Mouse (Mus musculus) lung, embryonic 16.5 days (tissue): ENCODE measurements around the gene Tlr12. TPM values are rescaled to one million over a fixed set of nuclear protein-coding genes. Genes with fewer than 3 reads are reported as not detected.
"Not testable (repeated sequence)": the region's sequence is repeated elsewhere in the genome, so short reads cannot be mapped to it uniquely, and the experiment has no call there.

Experiments used
- ATAC-seq: fragments of 200-750 bp; cut with Nextera tagmentation; 2 replicates; pipeline ENCODE4 v1.8.0; 2017; ENCODE audit warnings: low read depth, mild to moderate bottlenecking, moderate library complexity
- H3K27ac ChIP-seq: fragments of 300-500 bp; sonication (generic); 2 replicates; pipeline ENCODE4 v1.5.1; 2014; ENCODE audit warnings: mild to moderate bottlenecking, control low read depth, low read length
- H3K27me3 ChIP-seq: fragments of 300-500 bp; sonication (generic); 2 replicates; pipeline ENCODE4 v1.6.1; 2014; ENCODE audit warnings: low read depth, low read length, mixed read lengths; ENCODE audit not compliant: control insufficient read depth, insufficient read depth
- H3K36me3 ChIP-seq: fragments of 300-500 bp; sonication (generic); 2 replicates; pipeline ENCODE4 v1.6.1; 2014; ENCODE audit warnings: low read length; ENCODE audit not compliant: control insufficient read depth, insufficient read depth
- H3K4me1 ChIP-seq: fragments of 300-500 bp; sonication (generic); replicated peaks from 2 replicates; pipeline ENCODE4 v1.6.1; 2014; ENCODE audit warnings: low read length, mixed read lengths; ENCODE audit not compliant: control insufficient read depth, insufficient read depth
- H3K4me2 ChIP-seq: fragments of 300-500 bp; sonication (generic); 2 replicates; pipeline ENCODE4 v1.6.1; 2014; ENCODE audit warnings: low read depth, low read length, control low read depth
- H3K4me3 ChIP-seq: fragments of 300-500 bp; sonication (generic); 2 replicates; pipeline ENCODE4 v1.5.1; 2014; ENCODE audit warnings: mild to moderate bottlenecking, low read length, control low read depth
- H3K9ac ChIP-seq: fragments of 300-500 bp; sonication (generic); 2 replicates; pipeline ENCODE4 v1.6.1; 2014; ENCODE audit warnings: low read length, control low read depth
- H3K9me3 ChIP-seq: fragments of 300-500 bp; sonication (generic); 2 replicates; pipeline ENCODE4 v1.6.1; 2016; ENCODE audit warnings: low read length; ENCODE audit not compliant: control insufficient read depth
- WGBS: fragments of 180-500 bp; shearing (Covaris S2); extraction: QIAGEN DNeasy Blood & Tissue Kit; methylation state at CpG from one replicate; pipeline ENCODE4 v1.1.7; 2014; 5-methylcytosine and 5-hydroxymethylcytosine counted together
- polyA plus RNA-seq: library from polyadenylated mRNA; unstranded; fragments of >200 nt; fragmentation: Nextera tagmentation; extraction: Ambion mirVana; gene quantifications from 2 replicates; pipeline ENCODE4 v1.2.1, GENCODE M21; 2015

Gene Tlr12
- polyA plus RNA-seq, result 1.6 and 1.8 TPM in 2 replicates

DNA sequence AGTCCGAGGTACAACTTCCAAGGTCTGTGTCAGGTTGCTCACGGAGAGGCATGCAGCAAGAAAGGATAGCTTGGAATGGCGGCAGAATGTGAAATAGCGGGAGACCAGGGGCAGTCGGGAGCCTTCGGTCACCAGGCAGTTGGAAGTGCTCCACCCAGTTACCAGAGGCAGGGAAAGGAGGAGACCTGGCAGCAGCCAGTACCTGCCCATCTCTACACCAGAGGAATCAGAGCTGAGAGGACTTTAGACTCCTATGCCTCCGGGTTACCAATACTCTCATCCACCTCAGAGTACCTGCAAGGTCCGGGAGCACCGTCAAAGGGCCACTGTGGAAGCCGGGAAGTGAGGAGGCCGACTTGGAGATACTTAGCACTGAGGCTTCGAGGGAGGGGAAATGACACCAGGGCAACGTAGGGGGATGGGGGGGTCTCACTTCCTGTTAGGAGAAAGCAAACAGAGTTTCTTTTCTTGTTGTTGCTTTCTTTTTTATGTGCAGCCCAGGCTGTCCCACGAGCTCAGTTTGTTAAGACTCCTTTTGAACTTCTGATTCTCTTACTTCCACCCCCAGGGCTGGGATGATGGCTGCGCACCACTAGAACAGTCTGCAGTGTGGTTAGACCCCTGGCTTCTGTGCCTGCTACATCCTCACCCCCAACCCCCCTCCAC, at the start of gene Tlr12:
TSS of gene Tlr12 (minus strand) at position 374 of the 666 bp plus-strand sequence.
- no peak within 1 kb of the TSS for H3K4me3 ChIP-seq
- 42% methylated on average over 15 of the region's 15 CpGs for WGBS
- no peaks in the 10 kb centered on the region for H3K27me3 ChIP-seq
- H3K36me3 ChIP-seq, result no peaks in the 10 kb centered on the region
- ATAC-seq, result peak; percentile 12; the same call in 1 of the 2 replicates
- H3K4me1 ChIP-seq, result peaks cover 18% of the 10 kb centered on the region
- H3K27ac ChIP-seq, result peak within 1 kb of the TSS; percentile 27; the same call in 1 of the 2 replicates
- H3K9ac ChIP-seq, result 0 out of 2 replicates have a peak within 1 kb of the TSS, but pooled peaks have one; percentile 36
- H3K4me2 ChIP-seq, result peak within 1 kb of the TSS; percentile 22
- no peaks in the 10 kb centered on the region for H3K9me3 ChIP-seq

- not testable (repeated sequence) for H3K4me1 ChIP-seq, H3K27me3 ChIP-seq, H3K9ac ChIP-seq, H3K9me3 ChIP-seq, H3K4me3 ChIP-seq, H3K36me3 ChIP-seq, H3K4me2 ChIP-seq
- 43% methylated on average over 4 of the region's 4 CpGs for WGBS
- peak; percentile 40; the same call in 1 of the 2 replicates for ATAC-seq
- H3K27ac ChIP-seq, result 0 out of 2 replicates have a peak overlapping the region, but pooled peaks have one; percentile 16
These were observed 48.8 kb upstream of the Tlr12 start for GRCm38 (mm10) chr4:128667195-128667594.

DNA sequence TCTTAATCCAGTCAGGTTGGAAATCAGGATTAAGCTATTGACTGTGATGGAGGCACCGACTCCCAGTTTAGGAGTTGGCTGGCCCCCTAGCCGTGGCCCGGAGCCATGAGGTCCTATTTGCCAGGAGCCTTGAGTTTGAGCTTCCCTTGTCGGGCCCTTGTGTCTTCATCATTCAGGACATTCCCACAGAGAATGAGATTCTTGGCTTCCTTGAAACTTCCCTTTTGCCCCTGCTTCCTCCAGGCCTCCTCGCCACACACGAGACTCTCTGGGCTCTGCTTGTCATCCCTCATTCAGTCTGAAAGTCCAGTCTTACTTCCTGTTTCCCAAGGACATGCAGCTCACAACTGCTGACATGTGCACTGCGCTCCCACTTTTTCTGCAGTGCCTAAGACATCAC, 47.9 kb upstream of the Tlr12 start:
- H3K36me3 ChIP-seq, H3K27me3 ChIP-seq, H3K4me1 ChIP-seq, H3K9ac ChIP-seq, H3K4me2 ChIP-seq, H3K9me3 ChIP-seq, H3K4me3 ChIP-seq: not testable (repeated sequence)
- peak overlapping the region; percentile 49 for H3K27ac ChIP-seq
- WGBS, result 41% methylated on average over 7 of the region's 7 CpGs
- peak; percentile 48 for ATAC-seq

GRCm38 (mm10) chr4:128664002-128664401, 45.6 kb upstream of the Tlr12 start:
- no peak overlapping the region for H3K4me3 ChIP-seq
- no peak overlapping the region for H3K4me2 ChIP-seq
- no peaks in the 10 kb centered on the region for H3K36me3 ChIP-seq
- H3K27me3 ChIP-seq, result no peaks in the 10 kb centered on the region
- no peak overlapping the region for H3K9ac ChIP-seq
- H3K9me3 ChIP-seq, result no peaks in the 10 kb centered on the region
- 69% methylated on average over 3 of the region's 3 CpGs for WGBS
- H3K27ac ChIP-seq, result no peak overlapping the region
- no peaks in the 10 kb centered on the region; the same call in none of the 2 replicates for H3K4me1 ChIP-seq
- ATAC-seq, result no peak

- no peaks in the 10 kb centered on the region for H3K9me3 ChIP-seq
- H3K36me3 ChIP-seq, result no peaks in the 10 kb centered on the region
- no peak overlapping the region for H3K27ac ChIP-seq
- WGBS, result 82% methylated on average over 8 of the region's 8 CpGs
- H3K27me3 ChIP-seq, result no peaks in the 10 kb centered on the region
- no peak overlapping the region for H3K4me3 ChIP-seq
- ATAC-seq, result no peak
- H3K9ac ChIP-seq, result no peak overlapping the region
- peaks cover 2% of the 10 kb centered on the region for H3K4me1 ChIP-seq
- no peak overlapping the region for H3K4me2 ChIP-seq
These were observed 42.6 kb upstream of the Tlr12 start for GRCm38 (mm10) chr4:128661063-128661462.

DNA sequence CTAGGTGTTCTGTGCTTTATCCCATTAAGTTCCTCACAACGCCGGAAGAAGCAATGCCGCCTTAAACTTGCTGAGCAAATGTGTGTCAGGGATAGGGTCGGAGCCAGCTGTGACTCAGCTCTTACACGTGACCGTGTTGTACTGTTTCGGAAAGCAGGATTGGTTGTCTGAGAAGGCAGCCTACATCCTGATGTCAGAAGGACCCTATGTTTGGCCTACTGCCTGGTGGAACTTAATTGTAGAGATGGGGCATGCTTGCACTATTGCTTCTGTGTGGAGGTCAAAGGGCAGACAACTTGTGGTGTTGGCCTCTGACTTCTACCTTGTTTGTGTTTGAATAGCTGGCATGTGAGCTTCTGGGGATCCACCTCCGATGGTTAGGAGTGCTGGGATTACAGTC, 41.8 kb upstream of the Tlr12 start:
- H3K4me1 ChIP-seq, result peaks cover 6% of the 10 kb centered on the region
- 82% methylated on average over 8 of the region's 8 CpGs for WGBS
- no peaks in the 10 kb centered on the region for H3K27me3 ChIP-seq

DNA sequence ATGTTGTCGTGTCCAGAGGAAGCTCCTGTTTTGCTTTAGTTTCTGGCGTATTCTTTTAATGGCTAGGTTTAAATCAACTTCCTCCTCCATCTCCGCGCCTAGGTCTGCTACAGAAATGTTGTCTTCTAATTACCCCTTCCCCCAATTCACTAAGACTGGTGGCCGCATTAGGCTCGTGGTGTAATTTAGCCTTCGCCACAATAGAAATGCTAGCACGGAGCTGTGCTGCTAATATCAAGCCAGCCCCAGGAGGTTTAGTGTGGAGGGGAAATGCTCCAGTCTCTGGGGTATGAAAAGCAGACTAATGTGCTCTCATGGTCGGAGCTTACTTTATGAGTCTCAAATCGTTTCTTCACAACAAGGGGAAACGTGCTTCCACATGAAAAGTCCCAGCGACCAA, 37.0 kb upstream of the Tlr12 start:
- Histone ChIP-seq H3K4me2 (peak overlapping the region; percentile 93), H3K27me3 (no peaks in the 10 kb centered on the region), H3K36me3 (no peaks in the 10 kb centered on the region), H3K9ac (peak overlapping the region; percentile 79), H3K4me1 (peaks cover 16% of the 10 kb centered on the region), H3K27ac (no peak overlapping the region; the same call in 1 of the 2 replicates), H3K4me3 (peak overlapping the region; percentile 68), H3K9me3 (no peaks in the 10 kb centered on the region)
- ATAC-seq, result no peak
- 8% methylated on average over 12 of the region's 12 CpGs for WGBS

More for the DNA sequence above, 41.8 kb upstream of the Tlr12 start:
- Histone ChIP-seq H3K4me2 (no peak overlapping the region), H3K9ac (no peak overlapping the region), H3K27ac (no peak overlapping the region), H3K9me3 (no peaks in the 10 kb centered on the region), H3K36me3 (no peaks in the 10 kb centered on the region), H3K4me3 (no peak overlapping the region)
- ATAC-seq, result no peak

- no peaks in the 10 kb centered on the region for H3K36me3 ChIP-seq
- no peaks in the 10 kb centered on the region for H3K27me3 ChIP-seq
- peak within 1 kb of the TSS; percentile 93 for H3K4me2 ChIP-seq
- ATAC-seq, result peak; percentile 97
- H3K27ac ChIP-seq, result peak within 1 kb of the TSS; percentile 63
- under 1% methylated on average over 70 of the region's 85 CpGs for WGBS
- peak within 1 kb of the TSS; percentile 79 for H3K9ac ChIP-seq
- peaks cover 20% of the 10 kb centered on the region for H3K4me1 ChIP-seq
- peak within 1 kb of the TSS; percentile 68 for H3K4me3 ChIP-seq
- no peaks in the 10 kb centered on the region for H3K9me3 ChIP-seq
These were observed 36.3 kb upstream of the Tlr12 start, which contains the start of gene Phc2 for GRCm38 (mm10) chr4:128654505-128655381. Gene Phc2 (plus strand): TSS chr4:128654702.
